Mouse (Mus musculus): ENCODE data around the gene Lenep. TPM values are rescaled to one million over a fixed set of nuclear protein-coding genes. Genes with fewer than 3 reads are reported as not detected.

Lenep gene
- total and polyA plus RNA-seq, 3 experiments: not detected

DNA sequence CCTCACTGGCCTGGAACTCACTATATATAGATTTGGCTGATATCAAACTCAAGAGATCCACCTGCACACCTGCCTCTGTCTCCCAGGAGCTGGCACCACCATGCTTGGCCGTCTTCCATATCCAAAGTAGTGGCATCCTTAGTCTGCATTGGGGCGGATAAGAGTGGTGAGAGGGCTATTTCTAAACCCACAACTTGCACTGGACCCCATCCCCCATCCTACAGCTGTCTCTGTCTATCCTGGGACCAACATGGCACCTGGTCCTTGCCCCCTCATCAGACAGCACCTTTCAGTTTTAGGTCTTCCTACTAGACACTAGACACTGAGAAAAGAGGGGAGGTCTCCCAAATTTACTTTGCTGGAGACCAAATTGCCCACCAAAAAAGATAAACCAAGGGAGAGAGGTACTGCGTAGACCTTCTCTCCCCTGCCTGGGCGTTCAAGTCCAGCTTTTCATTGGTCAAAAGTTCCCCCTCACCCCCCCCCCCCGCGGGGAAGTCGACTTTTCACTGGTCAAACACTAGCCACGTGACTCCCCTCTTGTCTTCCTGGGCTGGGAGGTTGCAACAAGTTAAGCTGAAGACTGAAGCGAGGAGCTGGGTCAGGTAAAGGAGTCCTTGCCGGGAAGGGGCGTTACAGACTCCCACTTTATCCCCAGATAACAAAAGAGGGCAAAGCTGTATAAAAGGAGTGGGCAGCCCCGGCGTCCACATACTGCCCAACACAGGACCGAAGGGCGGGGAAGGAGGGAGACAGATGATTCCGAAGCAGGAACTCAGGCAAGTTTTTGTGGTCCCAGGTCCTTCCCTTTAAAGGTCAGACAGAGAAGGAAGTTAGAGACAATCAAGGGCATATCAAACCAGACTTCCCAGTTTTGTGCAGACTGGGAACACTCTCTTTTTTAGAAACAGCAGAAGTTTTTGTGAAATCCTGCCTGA, 33.9 kb upstream of the Lenep start, which contains the start of gene Pbxip1 (continued):
- no peak for TF ChIP-seq CHD1 (IDR thresholded peaks at IDR 0.05; ENCODE audit: low read depth, low read length)
- TF ChIP-seq ZNF384 (IDR thresholded peaks at IDR 0.05; ENCODE audit: low read depth, low read length): no peak
- TF ChIP-seq ZMIZ1 (IDR thresholded peaks at IDR 0.05; ENCODE audit: low read depth, low read length): peak; percentile 75; the same call in 1 of the 2 replicates
- TF ChIP-seq GATA1 (IDR thresholded peaks at IDR 0.05; ENCODE audit: low read depth, low read length): no peak
- no peak for TF ChIP-seq UBTF (IDR thresholded peaks at IDR 0.05; ENCODE audit: borderline replicate concordance, insufficient read depth, low read depth, low read length)
- TF ChIP-seq EP300 (IDR thresholded peaks at IDR 0.05; ENCODE audit: low read depth in 1 of 2, low read length in 2 of 2): no peak
- peak; percentile 67; the same call in 1 of the 2 replicates for TF ChIP-seq POLR2AphosphoS2 (IDR thresholded peaks at IDR 0.05; ENCODE audit: low read length)
- TF ChIP-seq SMC3 (IDR thresholded peaks at IDR 0.05; ENCODE audit: low read depth, low read length): no peak
- 0 out of 2 replicates have a peak, but pooled peaks have one; percentile 33 for TF ChIP-seq BHLHE40 (IDR thresholded peaks at IDR 0.05; ENCODE audit: borderline replicate concordance, low read depth, low read length)
- TF ChIP-seq POLR2A (IDR thresholded peaks at IDR 0.05; ENCODE audit: control insufficient read depth in 1 of 2, insufficient read depth in 1 of 2, low read depth in 1 of 2, low read length in 2 of 2, poor library complexity in 1 of 2): peak in 1 of 2 experiments; percentile 82; a peak in 2 of 4 replicates
- no peak for TF ChIP-seq MYB (IDR thresholded peaks at IDR 0.05; ENCODE audit: low read depth, low read length)
- TF ChIP-seq MAZ (IDR thresholded peaks at IDR 0.05; ENCODE audit: low read depth, low read length): peak; percentile 84; the same call in 1 of the 2 replicates
- no peak for TF ChIP-seq ETS1 (IDR thresholded peaks at IDR 0.05; ENCODE audit: low read depth, low read length)
- TF ChIP-seq E2F4 (IDR thresholded peaks at IDR 0.05; ENCODE audit: borderline replicate concordance, low read depth, low read length): no peak

DNA sequence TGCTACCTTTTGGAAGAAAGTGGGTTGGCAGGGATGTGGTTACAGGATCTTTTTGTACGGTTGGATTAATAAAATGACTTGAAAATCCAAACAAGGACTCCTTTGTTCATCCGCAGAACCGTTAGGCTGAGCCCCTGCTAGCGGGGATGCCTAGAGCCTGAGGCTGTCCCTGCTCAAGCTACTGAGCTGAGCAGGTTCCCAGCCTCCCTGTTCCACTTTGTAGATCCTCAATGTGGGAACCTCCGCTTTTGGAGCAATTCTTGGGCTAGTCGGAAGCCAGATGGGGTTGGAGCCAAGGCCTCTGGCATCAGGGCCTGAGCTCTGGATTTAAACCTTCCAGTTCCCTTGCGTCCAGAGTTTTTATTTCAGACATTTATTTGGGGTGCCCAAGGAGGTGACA, 32.4 kb upstream of the Lenep start:
- H3K4me1 ChIP-seq (ENCODE audit: control insufficient read depth in 1 of 2, insufficient read depth in 2 of 2, low read length in 2 of 2): peaks cover 6 to 16% of the 10 kb centered on the region in 2 experiments
- H3K4me3 ChIP-seq (ENCODE audit: control insufficient read depth in 1 of 2, insufficient read depth in 1 of 2, low read depth in 2 of 2, low read length in 2 of 2): no peak overlapping the region
- H3K27me3 ChIP-seq (ENCODE audit: control insufficient read depth in 1 of 2, insufficient read depth in 2 of 2, low read length in 2 of 2): no peaks in the 10 kb centered on the region
- DNase-seq (ENCODE audit: low read depth, low spot score): no peak
- no peak overlapping the region for H3K27ac ChIP-seq (ENCODE audit: control insufficient read depth, low read depth, low read length)
- no peak for TF ChIP-seq NELFE (IDR thresholded peaks at IDR 0.05; ENCODE audit: low read depth, low read length)
- no peak for TF ChIP-seq MXI1 (IDR thresholded peaks at IDR 0.05; ENCODE audit: low read depth, low read length)
- TF ChIP-seq HCFC1 (IDR thresholded peaks at IDR 0.05; ENCODE audit: low read depth, low read length): no peak
- TF ChIP-seq TAL1 (IDR thresholded peaks at IDR 0.05; ENCODE audit: low read length): no peak
- no peaks in the 10 kb centered on the region for H3K9me3 ChIP-seq (replicated peaks; ENCODE audit: insufficient read depth, low read length)
- peaks cover 0 to 17% of the 10 kb centered on the region in 2 experiments; a peak in 2 of 4 replicates for H3K36me3 ChIP-seq (ENCODE audit: control insufficient read depth in 1 of 2, insufficient read depth in 2 of 2, low read length in 2 of 2)
- peaks cover 14% of the 10 kb centered on the region for H3K79me2 ChIP-seq (ENCODE audit: control insufficient read depth, insufficient read depth, low read length, poor library complexity)
- no peak overlapping the region for H3K9ac ChIP-seq (ENCODE audit: control insufficient read depth, low read depth, low read length, poor library complexity, severe bottlenecking)
